In genomic region chr13:13349288-13349687, GRCm38 (mm10) we compare ENCODE assay signal across 9 mouse cellular contexts. TPM values are rescaled to one million over a fixed set of nuclear protein-coding genes. Genes with fewer than 3 reads are reported as not detected.
DNase-seq lines count a peak whose midpoint lies in the region; ATAC-seq and TF ChIP-seq lines count a peak whose summit lies in the region.
"Had no signal": no experiment of that assay in that cellular context is flagged by ENCODE, and none has a peak within 500 bp of the region (broad histone marks: within the 10 kb centered on the region; RNA-seq: fewer than 3 reads in every experiment).

No protein-coding gene starts in this region.

- no peaks in the 10 kb centered on the region for H3K4me1 ChIP-seq in limb, embryonic 11.5 days (ENCODE audit: control insufficient read depth, insufficient read depth, low read length)
- H3K4me1 ChIP-seq: hindbrain, embryonic 15.5 days had no signal

- intact Hi-C loops in heart, postnatal 25 days (cut with DNase I) = no loop called here
- intact Hi-C loops in gastrocnemius, adult 2 months (cut with DNase I) = no loop called here

- H3K4me2 ChIP-seq in limb, embryonic 11.5 days (ENCODE audit: low read depth, severe bottlenecking) = no peak overlapping the region
- H3K4me2 ChIP-seq: hindbrain, embryonic 15.5 days had no signal

- no peaks in the 10 kb centered on the region for H3K27me3 ChIP-seq in limb, embryonic 11.5 days (ENCODE audit: control insufficient read depth, insufficient read depth, low read length)
- H3K27me3 ChIP-seq: hindbrain, embryonic 15.5 days had no signal

- no peak for ATAC-seq in limb, embryonic 11.5 days (ENCODE audit: insufficient number of reproducible peaks, low FRiP score, low TSS enrichment, low read depth)

- DNase-seq in heart, adult 11 months = peak; percentile 94
- no peak for DNase-seq in heart, postnatal 25 days (ENCODE audit: low spot score)
- DNase-seq in A20 (ENCODE audit: low read depth, low spot score) = peak; percentile 47
- DNase-seq in adrenal gland, postnatal 14 days = peak; percentile 92
- peak; percentile 75 for DNase-seq in gastrocnemius, adult 2 months
- peak; percentile 51 for DNase-seq in limb, embryonic 11.5 days (ENCODE audit: low spot score)
- DNase-seq in ovary, adult 18-20 months (ENCODE audit: low spot score) = peak; percentile 32
- peak; percentile 67 for DNase-seq in urinary bladder, postnatal 25 days (ENCODE audit: low spot score)

- no peak overlapping the region for H3K27ac ChIP-seq in gastrocnemius, adult 2 months
- H3K27ac ChIP-seq in limb, embryonic 11.5 days (replicated peaks; ENCODE audit: low read depth, low read length) = no peak overlapping the region
- H3K27ac ChIP-seq: hindbrain, embryonic 15.5 days had no signal

- 69% methylated on average over 4 of the region's 4 CpGs for WGBS in limb, embryonic 11.5 days

- peak; percentile 65 for TF ChIP-seq CTCF in gastrocnemius, adult 2 months (IDR thresholded peaks at IDR 0.05)

- no peak overlapping the region for H3K4me3 ChIP-seq in gastrocnemius, adult 2 months
- no peak overlapping the region for H3K4me3 ChIP-seq in limb, embryonic 11.5 days (ENCODE audit: low read depth, low read length)
- H3K4me3 ChIP-seq: hindbrain, embryonic 15.5 days had no signal

- H3K36me3 ChIP-seq in limb, embryonic 11.5 days (ENCODE audit: control insufficient read depth, insufficient read depth, low read length) = no peaks in the 10 kb centered on the region
- H3K36me3 ChIP-seq: hindbrain, embryonic 15.5 days had no signal

- no peaks in the 10 kb centered on the region for H3K9me3 ChIP-seq in limb, embryonic 11.5 days (ENCODE audit: control insufficient read depth, low read length)
- H3K9me3 ChIP-seq: hindbrain, embryonic 15.5 days had no signal

- no peak overlapping the region for H3K9ac ChIP-seq in limb, embryonic 11.5 days (ENCODE audit: low read length)
- H3K9ac ChIP-seq: hindbrain, embryonic 15.5 days had no signal

RNA-seq across cellular contexts. Expression of gene Gpr137b, which starts 44.5 kb away (rescaled TPM):
- total RNA-seq in heart, postnatal 25 days (2021) = 1 to 10 TPM; 6.1 to 6.3 TPM
- 19.7 and 32.4 TPM in 2 replicates for total RNA-seq in adrenal gland, postnatal 14 days (2021)
- 1 to 10 TPM; 2.2 to 3.0 TPM for total RNA-seq in gastrocnemius, adult 2 months (2021)
- 18.3 and 19.6 TPM in 2 replicates for polyA plus RNA-seq in limb, embryonic 11.5 days (2014; fragmentation: Nextera tagmentation; extraction: Ambion mirVana)
